Mouse (Mus musculus): ENCODE results near the gene Gsg1l.

Gsg1l gene

GRCm38 (mm10) chr7:125872874-125873273 is 209.3 kb downstream of the Gsg1l start:
- DNase-seq (ENCODE audit: extremely low read depth, insufficient read length, low spot score), result no peak

DNA sequence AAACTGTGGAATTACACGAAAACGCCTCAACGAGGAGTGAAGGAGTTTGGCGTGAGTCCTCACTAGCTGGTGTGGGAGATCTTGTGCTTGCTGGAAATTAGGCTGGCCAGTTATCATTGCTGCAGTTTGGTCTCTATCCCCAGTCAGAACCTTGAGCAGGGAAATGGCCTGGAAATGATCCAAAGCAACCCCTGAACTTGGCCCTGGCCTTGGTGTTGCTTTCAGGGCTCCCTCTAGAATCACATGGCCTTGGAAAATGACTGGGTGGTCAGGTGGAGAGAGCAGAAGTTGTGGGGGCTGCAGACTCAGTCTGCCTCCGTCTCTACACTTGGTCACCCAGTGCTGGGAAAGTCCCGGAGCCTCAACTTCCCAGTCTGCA is 210.0 kb downstream of the Gsg1l start:
- DNase-seq (ENCODE audit: extremely low read depth, insufficient read length, low spot score), result no peak

DNA sequence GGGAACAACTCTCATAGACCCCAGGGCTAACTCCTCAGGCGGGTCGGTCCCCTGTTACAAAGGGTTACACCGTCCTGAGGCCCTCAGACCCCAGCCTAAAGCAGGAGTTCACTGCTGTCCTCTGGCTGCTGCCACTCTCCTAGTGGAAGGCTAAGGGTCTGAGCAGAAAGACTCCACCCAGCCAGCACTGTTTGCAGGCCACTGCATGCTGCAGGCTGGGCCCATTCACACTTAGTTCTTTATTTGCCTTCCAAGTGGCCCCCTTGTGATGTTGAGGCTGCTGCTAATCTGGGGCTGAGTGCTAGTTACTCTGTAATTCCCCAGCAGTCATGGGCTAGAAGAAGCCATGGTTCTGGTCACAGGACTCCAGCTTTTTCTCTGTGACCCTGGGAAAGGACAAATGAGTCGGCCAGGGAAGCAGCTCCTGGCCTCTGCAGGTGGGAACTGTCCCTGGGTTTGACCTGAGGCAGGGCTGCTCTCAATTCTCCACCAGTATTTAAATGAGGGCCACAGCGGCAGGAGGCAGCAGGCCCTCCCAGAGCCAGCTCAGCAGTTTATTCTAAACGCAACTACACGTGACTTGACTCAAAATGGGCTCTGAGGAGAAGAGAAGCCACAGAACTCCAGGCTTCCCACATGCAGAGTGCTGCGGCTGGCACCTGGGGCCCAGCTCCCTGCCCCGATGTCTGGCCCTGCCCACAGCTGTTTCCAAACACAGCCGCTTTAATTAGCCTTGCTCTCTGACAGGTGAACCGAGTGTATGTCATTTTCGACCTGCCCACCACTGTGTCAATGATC is 210.6 kb downstream of the Gsg1l start:
- DNase-seq (ENCODE audit: extremely low read depth, insufficient read length, low spot score), result no peak

DNA sequence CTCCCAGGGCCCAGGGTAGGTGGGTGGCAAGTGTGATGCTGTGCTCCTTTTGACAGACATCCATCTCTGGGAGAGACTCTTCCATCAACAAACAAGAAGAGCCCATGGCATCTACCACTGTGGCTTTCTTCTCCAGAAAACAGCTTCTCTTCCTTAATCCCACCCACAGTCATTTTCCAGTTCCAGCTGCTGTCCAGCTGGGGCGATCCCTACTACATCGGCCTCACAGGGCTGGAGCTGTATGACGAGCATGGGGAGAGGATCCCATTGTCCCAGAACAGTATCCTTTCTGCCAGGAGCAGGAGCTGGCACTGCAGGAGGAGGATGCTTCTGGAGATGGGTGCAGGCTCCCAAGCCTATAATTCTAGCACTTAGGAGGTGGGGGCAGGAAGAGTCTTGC is 213.6 kb downstream of the Gsg1l start:
- no peak for DNase-seq (ENCODE audit: extremely low read depth, insufficient read length, low spot score)

- DNase-seq (ENCODE audit: extremely low read depth, insufficient read length, low spot score), result no peak
Measured at GRCm38 (mm10) chr7:125865234-125865633, 217.0 kb downstream of the Gsg1l start.

DNA sequence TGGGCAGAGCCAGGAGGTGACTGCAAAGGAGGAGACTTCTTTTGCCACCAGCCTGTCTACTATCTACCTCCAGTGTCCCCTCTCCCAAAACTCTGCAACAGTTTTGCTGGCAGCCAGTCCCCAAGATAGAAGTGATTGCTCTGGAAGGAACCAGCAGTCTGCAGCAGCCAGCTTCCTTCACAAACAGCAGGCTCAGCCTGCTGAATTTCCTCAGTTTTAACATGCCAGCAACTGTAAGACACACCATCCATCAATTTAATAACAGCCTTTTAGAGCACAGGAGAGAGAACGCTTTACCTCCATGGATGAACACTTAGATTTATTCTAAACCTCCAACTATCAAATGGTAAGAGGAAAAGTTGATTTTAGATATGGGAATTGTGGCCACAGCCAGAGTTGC is 218.2 kb downstream of the Gsg1l start:
- DNase-seq (ENCODE audit: extremely low read depth, insufficient read length, low spot score), result no peak

GRCm38 (mm10) chr7:125860421-125860820 is 221.8 kb downstream of the Gsg1l start:
- DNase-seq (ENCODE audit: extremely low read depth, insufficient read length, low spot score), result no peak

- DNase-seq (ENCODE audit: extremely low read depth, insufficient read length, low spot score), result no peak
Measured at GRCm38 (mm10) chr7:125859564-125859963, 222.6 kb downstream of the Gsg1l start.

DNA sequence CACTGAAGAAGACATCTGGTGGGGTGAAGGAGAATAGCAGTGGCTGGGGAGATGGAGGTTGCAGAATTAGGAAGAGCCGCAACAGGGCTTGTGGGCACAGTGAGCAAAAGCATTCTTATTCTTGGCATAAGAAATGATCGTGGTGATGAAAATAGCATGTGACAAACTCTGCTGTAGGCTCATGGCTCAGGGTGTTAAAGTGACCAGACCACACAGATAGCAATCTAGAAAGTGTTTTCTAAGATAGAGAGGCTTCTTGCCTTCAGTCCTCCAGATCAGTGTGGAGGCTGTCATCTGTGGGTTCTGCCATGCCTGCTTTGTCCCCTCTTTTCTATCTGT is 234.7 kb downstream of the Gsg1l start:
- no peak for DNase-seq (ENCODE audit: extremely low read depth, insufficient read length, low spot score)

DNA sequence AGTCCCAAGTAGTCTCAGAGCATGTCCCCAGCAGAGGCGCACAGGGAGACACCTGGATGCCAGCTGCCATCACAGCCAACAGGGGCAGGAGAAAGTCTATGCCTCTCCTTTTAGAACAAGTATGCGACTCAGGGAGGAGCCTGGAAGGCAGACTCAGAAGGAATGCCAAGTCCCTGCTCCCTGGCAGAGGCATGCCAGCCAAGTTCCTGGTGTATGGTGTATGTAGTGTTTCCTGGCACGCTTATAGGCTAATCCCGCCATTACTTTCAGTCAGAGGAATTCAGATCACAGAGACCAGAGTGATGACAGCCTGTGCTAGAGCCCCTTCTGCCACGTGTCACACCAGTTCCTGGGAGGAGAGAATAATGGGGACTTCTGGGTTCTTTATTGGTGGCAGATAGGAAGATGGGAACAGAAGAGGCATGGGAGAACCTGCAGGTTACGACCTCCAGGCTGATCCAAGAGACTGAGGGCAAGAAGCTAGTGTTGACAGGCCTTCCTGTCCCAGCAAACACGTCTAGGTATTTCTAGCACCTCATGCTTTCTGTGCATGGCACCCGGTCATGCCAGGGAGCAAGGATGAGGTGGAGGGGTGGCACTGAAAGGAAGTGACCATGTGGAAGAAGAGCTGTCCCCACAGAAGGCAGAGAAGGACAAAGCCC is 235.2 kb downstream of the Gsg1l start:
- peak; percentile 23 for DNase-seq (ENCODE audit: extremely low read depth, insufficient read length, low spot score)

DNA sequence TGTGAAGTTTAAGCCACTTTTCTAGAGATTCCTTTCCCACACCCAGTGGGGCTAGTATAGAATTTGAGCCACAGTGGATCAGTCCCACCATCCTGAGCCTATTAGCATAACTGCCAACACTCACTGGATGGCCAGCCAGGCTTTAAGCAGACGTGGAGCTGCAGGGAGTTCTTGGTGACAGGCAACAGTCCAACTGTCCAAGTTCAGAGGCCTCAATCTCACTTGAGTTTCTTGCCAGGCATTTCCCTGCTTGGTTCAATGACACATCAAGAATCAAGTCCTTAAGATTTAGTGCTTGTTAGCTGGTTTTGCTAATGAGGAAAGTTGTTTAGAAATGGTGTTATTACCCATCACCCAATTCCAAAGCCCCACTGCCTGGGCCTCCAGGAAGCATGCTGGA is 236.6 kb downstream of the Gsg1l start:
- no peak for DNase-seq (ENCODE audit: extremely low read depth, insufficient read length, low spot score)

GRCm38 (mm10) chr7:125838078-125838742 is 244.0 kb downstream of the Gsg1l start:
- no peak for DNase-seq (ENCODE audit: extremely low read depth, insufficient read length, low spot score)

DNA sequence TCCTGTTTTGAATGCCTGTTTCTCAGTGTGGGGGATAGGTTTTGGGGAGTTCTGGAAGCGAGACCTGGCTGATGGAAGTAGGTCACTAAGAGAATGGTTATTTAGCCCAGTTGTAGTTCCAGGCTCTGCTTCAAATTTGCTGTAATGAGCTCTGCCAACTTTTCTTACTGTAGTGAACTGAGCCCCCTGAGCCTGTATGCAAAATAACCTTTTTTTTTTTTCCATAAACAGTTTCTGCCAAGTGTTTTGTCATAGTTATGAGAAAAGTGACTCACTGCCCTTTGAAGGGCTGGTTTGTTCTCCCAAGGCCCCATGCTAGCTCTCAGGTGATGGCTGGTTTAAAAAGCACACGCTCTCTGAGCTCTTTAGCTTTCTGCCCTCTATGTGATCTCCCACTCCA is 248.7 kb downstream of the Gsg1l start:
- DNase-seq (ENCODE audit: extremely low read depth, insufficient read length, low spot score), result no peak

DNA sequence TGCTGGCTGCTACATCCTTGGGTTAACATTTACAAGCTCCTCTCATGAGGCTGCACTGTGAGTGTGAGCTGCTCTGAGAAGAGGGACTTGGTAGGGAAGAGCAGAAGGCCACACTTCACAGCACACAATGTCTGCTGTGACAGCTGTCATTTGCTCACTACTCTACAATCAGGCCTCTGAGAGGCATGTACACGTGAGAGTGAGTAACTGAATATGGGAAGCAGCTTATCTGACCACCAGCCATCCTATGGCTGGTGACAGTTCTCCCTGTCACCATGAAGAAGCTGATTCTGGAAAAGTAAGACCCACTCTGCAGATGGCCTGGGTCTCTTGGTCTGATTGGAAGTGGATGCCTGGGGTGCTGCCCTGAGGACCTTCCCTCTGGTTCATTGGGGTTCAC is 249.4 kb downstream of the Gsg1l start:
- no peak for DNase-seq (ENCODE audit: extremely low read depth, insufficient read length, low spot score)

GRCm38 (mm10) chr7:125829121-125829666 is 253.0 kb downstream of the Gsg1l start:
- no peak for DNase-seq (ENCODE audit: extremely low read depth, insufficient read length, low spot score)

DNA sequence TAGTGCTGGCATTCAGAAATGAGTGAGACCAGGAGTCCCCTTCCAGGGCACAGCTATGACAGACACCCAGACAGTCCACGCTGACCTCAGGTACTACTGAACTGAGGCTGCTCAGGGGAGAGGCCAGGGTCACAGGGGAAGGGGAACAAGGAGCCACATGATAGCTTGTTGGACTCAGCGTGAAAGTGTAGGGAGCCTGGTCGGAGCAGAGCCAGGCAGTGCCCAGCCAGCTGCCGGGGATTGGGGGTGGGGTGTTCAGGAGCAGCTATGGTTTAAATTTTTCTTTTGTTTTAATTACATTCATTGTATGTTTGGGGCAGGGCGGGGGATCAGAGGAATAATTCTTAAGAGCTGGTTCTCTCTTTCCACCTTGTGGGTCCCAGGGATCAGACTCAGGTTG is 253.7 kb downstream of the Gsg1l start:
- DNase-seq (ENCODE audit: extremely low read depth, insufficient read length, low spot score), result no peak

All from 3134 (cell line).